Mouse (Mus musculus): Measurements from ENCODE around the gene Nprl3. TPM values are rescaled to one million over a fixed set of nuclear protein-coding genes. Genes with fewer than 3 reads are reported as not detected.
A peak's percentile ranks its signal among the peaks of the same experiment; 100 is the strongest.
"Not testable (repeated sequence)": the region's sequence is repeated elsewhere in the genome, so short reads cannot be mapped to it uniquely, and the experiment has no call there.

The Nprl3 gene
- polyA plus RNA-seq, 1 experiment from 2014 or later = 48.4 TPM

- no peak overlapping the region for H3K9ac ChIP-seq
- H3K4me2 ChIP-seq = no peak overlapping the region
- no peaks in the 10 kb centered on the region for H3K36me3 ChIP-seq (replicated peaks)
- no peak for ATAC-seq (replicated peaks)
- peaks cover 32% of the 10 kb centered on the region for H3K27me3 ChIP-seq (replicated peaks)
- 51% methylated on average over 6 of the region's 6 CpGs for WGBS
- H3K4me1 ChIP-seq = peaks cover 25% of the 10 kb centered on the region
- H3K27ac ChIP-seq = no peak overlapping the region
- H3K4me3 ChIP-seq = no peak overlapping the region
- H3K9me3 ChIP-seq = no peaks in the 10 kb centered on the region
Observed at GRCm38 (mm10) chr11:32218501-32219050, 48.9 kb downstream of the Nprl3 start.

GRCm38 (mm10) chr11:32216851-32217250 lies 50.7 kb downstream of the Nprl3 start:
- WGBS = 22% methylated on average over 8 of the region's 8 CpGs
- Histone ChIP-seq H3K27me3 (replicated peaks) (peaks cover 16% of the 10 kb centered on the region), H3K4me1 (peaks cover 13% of the 10 kb centered on the region), H3K9ac (no peak overlapping the region), H3K27ac (no peak overlapping the region), H3K9me3 (no peaks in the 10 kb centered on the region), H3K4me3 (no peak overlapping the region), H3K36me3 (replicated peaks) (no peaks in the 10 kb centered on the region), H3K4me2 (no peak overlapping the region)
- peak; percentile 38; the same call in 1 of the 2 replicates for ATAC-seq (replicated peaks)

GRCm38 (mm10) chr11:32215372-32216162 lies 51.9 kb downstream of the Nprl3 start:
- no peak overlapping the region for H3K9ac ChIP-seq
- no peak for ATAC-seq (replicated peaks)
- WGBS = 96% methylated on average over 18 of the region's 18 CpGs

GRCm38 (mm10) chr11:32210623-32211022 lies 56.9 kb downstream of the Nprl3 start:
- Histone ChIP-seq H3K27me3 (replicated peaks) (no peaks in the 10 kb centered on the region), H3K4me1 (peaks cover 8% of the 10 kb centered on the region), H3K4me2 (no peak overlapping the region), H3K27ac (no peak overlapping the region), H3K9me3 (no peaks in the 10 kb centered on the region), H3K9ac (no peak overlapping the region), H3K4me3 (no peak overlapping the region), H3K36me3 (replicated peaks) (peaks cover 5% of the 10 kb centered on the region; the same call in 1 of the 2 replicates)
- 91% methylated on average over 9 of the region's 9 CpGs for WGBS
- ATAC-seq (replicated peaks) = no peak

More at GRCm38 (mm10) chr11:32215372-32216162, 51.9 kb downstream of the Nprl3 start:
- Histone ChIP-seq H3K9me3 (no peaks in the 10 kb centered on the region), H3K4me1 (0 out of 2 replicates have a peak, but pooled peaks cover 3% of the 10 kb centered on the region), H3K27me3 (replicated peaks) (peaks cover 4% of the 10 kb centered on the region; the same call in 1 of the 2 replicates), H3K4me2 (no peak overlapping the region), H3K36me3 (replicated peaks) (no peaks in the 10 kb centered on the region), H3K27ac (no peak overlapping the region), H3K4me3 (no peak overlapping the region)

- no peaks in the 10 kb centered on the region for H3K9me3 ChIP-seq
- under 1% methylated on average over 52 of the region's 52 CpGs for WGBS
- peak within 1 kb of the TSS; percentile 76 for H3K4me3 ChIP-seq
- H3K27ac ChIP-seq = peak within 1 kb of the TSS; percentile 60; the same call in 1 of the 2 replicates
- ATAC-seq (replicated peaks) = peak; percentile 100
- no peaks in the 10 kb centered on the region for H3K27me3 ChIP-seq (replicated peaks)
- peaks cover 15% of the 10 kb centered on the region for H3K4me1 ChIP-seq
- H3K36me3 ChIP-seq (replicated peaks) = peaks cover 5% of the 10 kb centered on the region; the same call in 1 of the 2 replicates
- H3K9ac ChIP-seq = peak within 1 kb of the TSS; percentile 70
- H3K4me2 ChIP-seq = peak within 1 kb of the TSS; percentile 83
Observed at GRCm38 (mm10) chr11:32205058-32205873, 62.2 kb downstream of the Nprl3 start, which contains the start of gene Snrnp25. Gene Snrnp25, plus strand, starts transcription at chr11:32205415.

GRCm38 (mm10) chr11:32201922-32202685 lies 65.4 kb downstream of the Nprl3 start:
- peaks cover 15% of the 10 kb centered on the region for H3K4me1 ChIP-seq
- H3K27me3 ChIP-seq (replicated peaks) = no peaks in the 10 kb centered on the region
- no peak overlapping the region for H3K4me3 ChIP-seq
- 77% methylated on average over 11 of the region's 11 CpGs for WGBS
- no peak overlapping the region for H3K27ac ChIP-seq
- no peak overlapping the region for H3K9ac ChIP-seq
- no peaks in the 10 kb centered on the region for H3K9me3 ChIP-seq
- H3K4me2 ChIP-seq = no peak overlapping the region
- no peaks in the 10 kb centered on the region for H3K36me3 ChIP-seq (replicated peaks)
- ATAC-seq (replicated peaks) = no peak

GRCm38 (mm10) chr11:32200992-32201391 lies 66.5 kb downstream of the Nprl3 start:
- not testable (repeated sequence) for H3K4me3 ChIP-seq; H3K9ac ChIP-seq; H3K36me3 ChIP-seq (replicated peaks); ATAC-seq (replicated peaks); H3K27me3 ChIP-seq (replicated peaks); H3K9me3 ChIP-seq; H3K27ac ChIP-seq; H3K4me2 ChIP-seq
- WGBS = 81% methylated on average over 1 of the region's 1 CpGs
- peaks cover 10% of the 10 kb centered on the region for H3K4me1 ChIP-seq

GRCm38 (mm10) chr11:32200075-32200601 lies 67.4 kb downstream of the Nprl3 start, which contains the start of gene Il9r:
Gene Il9r, minus strand, starts transcription at chr11:32200279.
- 69% methylated on average over 10 of the region's 10 CpGs for WGBS
- no peak for ATAC-seq (replicated peaks)
- Histone ChIP-seq H3K9me3 (no peaks in the 10 kb centered on the region), H3K27ac (no peak within 1 kb of the TSS), H3K36me3 (replicated peaks) (no peaks in the 10 kb centered on the region), H3K4me1 (peaks cover 5% of the 10 kb centered on the region; the same call in 1 of the 2 replicates), H3K9ac (no peak within 1 kb of the TSS), H3K4me3 (no peak within 1 kb of the TSS), H3K4me2 (no peak within 1 kb of the TSS), H3K27me3 (replicated peaks) (no peaks in the 10 kb centered on the region)

- Histone ChIP-seq H3K27ac (no peak overlapping the region), H3K4me1 (no peaks in the 10 kb centered on the region), H3K36me3 (replicated peaks) (no peaks in the 10 kb centered on the region), H3K4me3 (no peak overlapping the region), H3K4me2 (no peak overlapping the region), H3K9me3 (no peaks in the 10 kb centered on the region), H3K9ac (no peak overlapping the region), H3K27me3 (replicated peaks) (no peaks in the 10 kb centered on the region)
- no peak for ATAC-seq (replicated peaks)
- 38% methylated on average over 6 of the region's 6 CpGs for WGBS
Observed at GRCm38 (mm10) chr11:32199230-32199629, 68.3 kb downstream of the Nprl3 start.

- no peaks in the 10 kb centered on the region for H3K27me3 ChIP-seq (replicated peaks)
- no peak overlapping the region for H3K4me3 ChIP-seq
- H3K9ac ChIP-seq = no peak overlapping the region
- H3K27ac ChIP-seq = no peak overlapping the region
- no peaks in the 10 kb centered on the region for H3K4me1 ChIP-seq
- no peak overlapping the region for H3K4me2 ChIP-seq
- WGBS = 75% methylated on average over 14 of the region's 14 CpGs
- no peak for ATAC-seq (replicated peaks)
- no peaks in the 10 kb centered on the region for H3K36me3 ChIP-seq (replicated peaks)
- no peaks in the 10 kb centered on the region for H3K9me3 ChIP-seq
Observed at GRCm38 (mm10) chr11:32198256-32198955, 69.1 kb downstream of the Nprl3 start.

GRCm38 (mm10) chr11:32197766-32198165 lies 69.7 kb downstream of the Nprl3 start:
- no peak for ATAC-seq (replicated peaks)
- Histone ChIP-seq H3K4me3 (no peak overlapping the region), H3K4me2 (no peak overlapping the region), H3K9me3 (no peaks in the 10 kb centered on the region), H3K4me1 (no peaks in the 10 kb centered on the region), H3K27me3 (replicated peaks) (no peaks in the 10 kb centered on the region), H3K36me3 (replicated peaks) (no peaks in the 10 kb centered on the region), H3K27ac (no peak overlapping the region), H3K9ac (no peak overlapping the region)
- 66% methylated on average over 3 of the region's 3 CpGs for WGBS

Measured in midbrain, embryonic 15.5 days (tissue).